Mouse (Mus musculus) kidney, postnatal 10 days (tissue): ENCODE results near the gene Cdc42ep4.
A peak's percentile ranks its signal among the peaks of the same experiment; 100 is the strongest.

Experiments
- DNase-seq: peaks from one replicate; pipeline ENCODE4 v3.0.0; 2021; ENCODE audit warnings: mixed read lengths

Cdc42ep4 gene

DNA sequence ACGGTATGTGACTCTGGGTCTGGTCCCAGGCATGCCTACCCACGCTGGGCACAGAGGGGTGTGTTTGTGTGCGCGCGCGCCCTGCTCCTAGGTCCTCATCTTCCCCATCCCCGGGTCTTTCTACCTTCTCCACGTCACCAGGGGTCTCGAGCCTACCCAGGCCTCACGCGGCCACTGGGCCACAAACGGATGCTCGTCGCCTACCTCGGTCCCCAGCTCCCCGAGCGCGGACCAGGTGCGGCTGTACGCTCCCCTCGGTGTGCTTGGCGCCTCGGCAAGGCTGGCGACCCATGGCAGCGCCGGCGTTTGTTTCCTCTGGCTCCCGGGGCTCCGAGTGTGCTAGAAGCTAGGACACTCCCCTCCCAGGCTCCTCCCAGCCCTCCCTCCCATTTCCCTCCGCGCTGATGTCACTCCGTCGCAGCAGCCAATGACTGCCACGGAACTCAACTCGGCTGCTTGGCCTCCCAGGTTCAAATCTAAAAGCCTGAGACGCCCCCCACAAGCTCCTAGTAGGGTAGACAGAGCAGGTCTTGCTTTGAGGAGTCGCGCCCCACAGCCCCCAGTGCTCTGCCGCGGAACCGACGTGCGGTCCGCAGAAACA is at the start of gene Cdc42ep4:
TSS of gene Cdc42ep4 (minus strand) at position 398 of the 601 bp plus-strand sequence.
- peak; percentile 93 for DNase-seq

GRCm38 (mm10) chr11:113800026-113800425 is 48.3 kb upstream of the Cdc42ep4 start:
- DNase-seq, result no peak

GRCm38 (mm10) chr11:113799041-113799447 is 47.4 kb upstream of the Cdc42ep4 start:
- no peak for DNase-seq

DNA sequence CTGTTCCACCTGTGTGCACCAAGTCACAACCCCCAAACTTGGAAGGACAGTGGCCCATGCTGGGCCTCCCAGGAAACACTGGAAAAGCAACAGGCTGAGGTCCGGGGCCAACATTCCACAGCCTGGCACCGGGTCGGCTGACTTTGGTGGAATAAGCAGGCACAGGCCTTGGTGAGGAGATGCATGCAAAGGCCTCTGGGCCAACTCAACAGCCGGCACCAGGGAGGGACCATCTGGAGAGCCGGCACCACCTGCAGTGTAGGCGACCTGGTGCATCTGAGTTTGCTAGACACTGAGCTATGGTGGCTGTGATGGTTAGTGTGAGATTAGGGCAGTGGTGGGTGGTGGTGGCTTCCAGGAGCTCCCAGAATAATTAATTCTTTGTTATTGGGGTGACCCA is 46.3 kb upstream of the Cdc42ep4 start:
- DNase-seq, result no peak

DNA sequence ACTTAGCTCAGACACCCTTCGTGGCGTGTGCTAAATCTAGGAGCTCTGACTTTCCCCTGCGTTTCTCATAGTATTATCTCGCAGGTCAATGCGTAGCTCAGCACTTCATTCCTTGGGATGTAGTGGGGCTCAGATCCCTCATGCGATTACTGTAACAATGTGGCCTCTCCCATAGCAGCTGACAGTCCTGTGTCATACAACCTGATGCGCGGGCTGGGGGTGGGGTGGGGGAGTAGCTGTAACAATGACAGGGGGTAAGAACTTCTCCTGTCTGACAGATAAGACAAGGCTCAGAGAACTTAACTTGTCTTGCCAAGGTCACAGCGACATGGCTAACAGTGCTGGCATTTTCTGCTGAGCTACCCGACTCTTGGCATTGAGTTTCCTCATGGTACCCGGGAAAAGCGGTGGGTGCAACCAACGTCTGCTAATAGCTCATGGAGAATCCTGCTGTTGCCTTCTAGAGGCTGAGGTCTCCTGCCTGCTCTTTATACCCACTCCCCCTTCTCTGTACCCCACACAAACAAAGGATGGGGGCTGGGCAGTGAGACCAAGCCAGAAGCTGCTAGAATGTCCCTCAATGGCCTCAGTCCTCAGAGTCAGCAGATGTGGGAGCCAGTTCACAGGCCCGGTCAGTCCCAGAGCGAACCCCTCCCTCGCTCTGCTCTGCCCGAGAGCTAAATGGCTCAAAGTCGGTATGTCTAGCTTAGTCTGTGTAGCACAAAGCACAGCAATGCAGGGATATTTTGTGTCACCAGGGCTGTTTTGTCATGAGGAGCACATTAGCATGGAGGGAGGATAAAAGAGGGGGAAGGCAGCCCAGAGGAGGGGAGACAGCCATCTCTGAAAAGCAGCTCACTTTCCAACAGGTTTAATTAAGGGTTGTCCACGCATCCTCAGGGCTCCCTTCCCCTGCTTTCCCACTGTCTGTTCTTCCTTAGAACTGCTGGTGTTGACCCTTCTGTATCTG is 45.6 kb upstream of the Cdc42ep4 start:
- no peak for DNase-seq

GRCm38 (mm10) chr11:113795846-113796245 is 44.2 kb upstream of the Cdc42ep4 start:
- no peak for DNase-seq

DNA sequence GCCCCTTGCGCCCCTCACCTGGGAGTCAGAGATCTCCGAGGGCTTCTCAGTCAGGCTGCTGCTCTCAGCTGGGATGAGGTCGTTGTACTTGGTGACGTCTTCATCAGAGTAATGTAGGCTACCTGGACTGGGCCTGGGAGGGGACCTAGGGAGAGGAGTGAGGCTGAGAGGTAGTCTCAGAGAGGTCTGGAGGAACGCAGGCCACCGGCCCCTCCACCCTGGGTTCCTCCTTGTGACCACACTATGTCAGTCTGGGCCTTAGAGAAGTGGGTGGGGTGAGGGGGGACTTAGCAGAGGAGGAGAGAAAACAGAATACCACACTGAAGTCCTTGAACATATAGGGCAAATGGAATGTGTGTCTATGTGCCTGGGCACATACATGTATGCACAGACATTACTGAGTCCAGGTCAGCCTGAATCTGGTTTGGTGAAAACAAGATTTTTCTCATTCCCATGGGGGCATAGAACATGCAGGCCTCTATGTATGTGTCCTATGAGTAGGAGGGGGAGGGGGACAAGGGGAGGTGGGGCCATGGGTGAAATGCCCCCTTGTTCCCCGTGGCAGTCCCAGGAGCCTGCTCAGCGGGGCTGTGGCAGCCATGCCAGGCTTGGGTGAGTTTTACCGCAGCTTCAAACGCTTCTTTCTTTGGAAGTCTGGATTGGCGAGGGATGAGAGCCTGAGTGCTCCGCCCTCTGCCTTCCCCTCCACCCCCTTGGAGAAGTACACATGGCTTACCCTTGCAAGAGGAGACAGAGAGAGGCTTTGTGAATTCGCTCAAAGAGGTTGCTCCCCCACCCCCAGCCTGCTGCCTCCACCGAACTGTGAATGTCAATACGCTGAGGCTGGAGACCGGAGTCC is 39.9 kb upstream of the Cdc42ep4 start:
- no peak for DNase-seq

DNA sequence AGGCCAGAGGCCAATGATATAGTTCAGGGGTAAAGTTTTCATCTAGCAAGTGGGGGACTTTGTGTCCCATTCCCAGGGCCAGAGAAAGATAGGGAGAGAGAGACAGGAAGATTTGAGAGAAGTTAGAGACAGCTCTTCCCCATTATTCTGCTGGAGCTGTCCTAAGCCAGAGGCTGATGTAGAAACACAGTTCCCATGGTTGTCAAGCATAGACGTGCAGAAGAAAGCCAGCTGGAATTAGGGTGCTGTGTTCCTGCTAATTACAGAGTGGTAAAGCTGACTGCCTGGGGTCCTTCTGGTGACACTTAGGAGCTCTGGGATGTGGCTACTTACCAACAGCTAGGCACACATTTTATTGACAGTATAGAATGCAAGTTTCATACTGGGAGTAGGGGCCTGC is 37.4 kb upstream of the Cdc42ep4 start:
- no peak for DNase-seq

- peak; percentile 72 for DNase-seq
Observed at GRCm38 (mm10) chr11:113788183-113788789, 36.6 kb upstream of the Cdc42ep4 start.

DNA sequence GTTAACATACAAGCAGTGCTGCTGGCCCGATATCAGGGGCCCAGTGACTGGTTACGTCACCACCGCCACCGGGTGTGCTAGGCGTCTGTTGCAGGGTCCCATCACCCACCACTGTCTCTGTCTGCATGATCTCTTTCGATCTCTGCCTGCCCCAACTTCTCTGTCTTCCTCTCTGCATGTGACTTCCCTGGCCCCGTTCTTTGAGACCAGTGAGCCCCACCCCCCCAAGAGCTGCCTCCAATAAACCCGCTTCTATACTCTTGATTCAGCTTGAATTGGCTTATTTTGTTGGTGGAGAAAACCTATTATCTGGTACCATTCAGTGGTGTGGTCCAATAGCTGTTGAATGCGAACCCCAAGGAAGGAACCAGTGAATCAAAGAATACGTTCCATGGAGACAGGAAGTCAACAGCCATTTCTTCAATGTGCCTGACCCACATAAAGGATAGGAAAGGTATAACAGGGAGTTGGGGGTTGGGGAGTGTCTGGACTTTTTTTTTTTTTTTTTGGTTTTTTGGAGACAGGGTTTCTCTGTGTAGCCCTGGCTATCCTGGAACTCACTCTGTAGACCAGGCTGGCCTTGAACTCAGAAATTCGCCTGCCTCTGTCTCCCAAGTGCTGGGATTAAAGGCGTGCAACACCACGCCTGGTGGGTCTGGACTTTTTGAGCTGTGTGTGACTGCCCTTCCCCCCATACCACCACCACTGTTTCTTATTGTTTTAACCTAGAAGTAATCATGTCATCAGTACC is 35.9 kb upstream of the Cdc42ep4 start:
- no peak for DNase-seq

DNA sequence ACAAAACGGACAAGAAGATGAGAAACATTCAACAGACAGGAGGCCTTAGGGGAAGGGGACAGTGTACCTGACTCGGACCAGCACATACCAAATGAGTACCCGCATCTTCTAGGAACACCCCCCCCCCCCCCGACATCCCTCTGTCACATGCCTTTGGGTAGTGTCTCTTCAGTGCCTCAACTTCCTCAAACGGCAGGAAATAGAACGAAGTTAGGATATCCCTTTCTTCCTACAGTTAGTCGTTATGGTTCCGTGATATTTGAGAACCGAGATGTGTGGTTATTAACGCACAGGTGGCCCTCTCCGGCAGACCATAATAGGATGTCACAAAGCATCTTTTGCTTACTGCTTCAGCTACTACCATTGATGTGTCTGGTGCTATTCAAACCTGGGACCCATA is 35.3 kb upstream of the Cdc42ep4 start:
- no peak for DNase-seq

GRCm38 (mm10) chr11:113786395-113786794 is 34.7 kb upstream of the Cdc42ep4 start:
- DNase-seq, result no peak

- peak; percentile 82 for DNase-seq
Observed at GRCm38 (mm10) chr11:113785406-113786171, 33.9 kb upstream of the Cdc42ep4 start.

GRCm38 (mm10) chr11:113784656-113785396 is 33.1 kb upstream of the Cdc42ep4 start:
- no peak for DNase-seq

- no peak for DNase-seq
Observed at GRCm38 (mm10) chr11:113782496-113782895, 30.8 kb upstream of the Cdc42ep4 start.

- DNase-seq, result no peak
Observed at GRCm38 (mm10) chr11:113782006-113782405, 30.3 kb upstream of the Cdc42ep4 start.

DNA sequence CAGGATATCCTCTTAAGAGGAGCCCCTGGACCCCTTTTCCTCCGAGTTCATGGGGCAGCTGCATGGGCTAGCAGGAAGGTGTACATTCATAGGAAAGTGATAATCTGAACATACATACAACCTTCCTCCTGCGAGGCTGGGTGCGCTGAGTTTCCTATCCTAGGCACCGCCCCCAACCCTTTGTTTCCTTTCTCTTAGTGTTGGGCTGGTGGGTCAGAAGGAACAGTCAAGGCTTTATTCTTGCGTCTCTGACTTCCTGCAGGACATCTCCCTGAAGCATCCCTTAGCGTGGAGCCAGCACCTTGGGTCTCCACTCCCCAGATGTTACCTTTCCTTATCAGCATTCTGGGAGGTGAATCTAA is 28.0 kb upstream of the Cdc42ep4 start:
- DNase-seq, result no peak

- DNase-seq, result peak; percentile 60
Observed at GRCm38 (mm10) chr11:113778733-113779679, 27.3 kb upstream of the Cdc42ep4 start.

DNA sequence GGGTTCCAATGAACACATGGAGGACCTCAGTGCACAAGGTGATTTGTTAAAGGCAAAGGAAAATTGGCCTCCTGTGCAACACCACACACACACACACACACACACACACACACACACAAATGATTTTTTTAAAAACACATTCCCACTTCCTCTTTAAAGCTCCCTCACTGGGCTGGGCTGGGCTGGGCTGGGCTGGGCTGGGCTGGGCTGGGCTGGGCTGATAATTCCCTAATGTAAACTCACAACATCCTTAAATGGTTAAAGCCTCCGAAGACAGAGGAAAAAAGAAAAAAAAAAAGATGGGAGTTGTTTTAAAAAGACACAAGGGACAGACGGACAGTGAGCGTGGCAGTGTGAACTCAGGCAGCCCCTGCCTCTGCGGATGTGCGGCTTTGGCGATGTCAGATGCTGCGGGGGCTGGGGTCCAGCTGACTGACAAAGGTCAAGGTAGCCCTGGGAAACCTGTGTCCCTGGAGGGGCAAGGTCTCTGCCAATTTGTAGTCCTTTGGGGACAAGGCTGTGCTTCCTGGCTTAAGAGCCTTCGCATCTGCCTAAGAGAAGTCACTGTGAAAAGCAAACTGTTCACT is 26.3 kb upstream of the Cdc42ep4 start:
- no peak for DNase-seq
